Mouse (Mus musculus) bone marrow macrophage, adult 2 months (primary cell): Measurements from ENCODE around the gene Olfr1271. TPM values are rescaled to one million over a fixed set of nuclear protein-coding genes. Genes with fewer than 3 reads are reported as not detected.
"Not testable (repeated sequence)": the region's sequence is repeated elsewhere in the genome, so short reads cannot be mapped to it uniquely, and the experiment has no call there.

ENCODE experiments used
- H3K27ac ChIP-seq: 2 replicates; pipeline ENCODE4 v1.5.1; 2012; ENCODE audit warnings: low read depth, low read length; ENCODE audit not compliant: insufficient read depth
- H3K4me1 ChIP-seq: 2 replicates; pipeline ENCODE4 v1.6.1; 2012; ENCODE audit warnings: low read length; ENCODE audit not compliant: control insufficient read depth, insufficient read depth
- H3K4me3 ChIP-seq: 2 replicates; pipeline ENCODE4 v1.5.1; 2012; ENCODE audit warnings: mild to moderate bottlenecking, low read length, moderate library complexity; ENCODE audit not compliant: insufficient read depth
- CTCF ChIP-seq: IDR thresholded peaks from 2 replicates; pipeline ENCODE4 v1.5.1; 2012; ENCODE audit warnings: low read depth, mild to moderate bottlenecking, low read length, moderate library complexity
- POLR2A ChIP-seq: IDR thresholded peaks from 2 replicates; pipeline ENCODE4 v1.6.1; 2012; ENCODE audit warnings: mild to moderate bottlenecking, low read depth, low read length, borderline replicate concordance
- polyA plus RNA-seq: library from polyadenylated mRNA; stranded (reverse); fragments of >200 nt; gene quantifications from 2 replicates; pipeline ENCODE4 v1.2.4, GENCODE M21; 2012; ENCODE audit not compliant: missing spikeins, insufficient read depth, insufficient read length

The Olfr1271 gene
- 0.12 TPM in 1 of 2 replicates, not detected in the other for polyA plus RNA-seq

DNA sequence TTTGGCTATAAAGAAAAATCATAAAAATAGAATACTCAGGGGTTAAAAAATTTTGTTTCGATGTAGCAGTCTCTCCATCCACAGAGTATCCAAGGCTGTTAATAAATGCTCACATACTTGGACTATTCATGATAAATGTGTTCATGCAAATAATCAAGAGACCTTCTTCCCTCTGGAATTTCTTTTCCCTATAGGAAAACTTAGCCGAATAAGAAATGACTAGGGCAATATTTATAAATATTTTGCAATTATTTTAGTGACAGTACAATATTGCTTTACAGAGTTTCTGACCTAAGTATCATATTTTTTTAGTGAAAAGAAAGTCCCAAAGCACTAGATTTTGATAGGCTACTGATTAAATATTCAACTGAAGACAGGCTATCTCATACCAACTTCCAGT, at the start of gene Olfr1271:
Olfr1271 (minus strand) TSS at position 101 of the 400 bp plus-strand sequence.
- Histone ChIP-seq H3K4me3 (no peak within 1 kb of the TSS), H3K27ac (no peak within 1 kb of the TSS), H3K4me1 (no peaks in the 10 kb centered on the region)
- TF ChIP-seq POLR2A (no peak), CTCF (no peak)

DNA sequence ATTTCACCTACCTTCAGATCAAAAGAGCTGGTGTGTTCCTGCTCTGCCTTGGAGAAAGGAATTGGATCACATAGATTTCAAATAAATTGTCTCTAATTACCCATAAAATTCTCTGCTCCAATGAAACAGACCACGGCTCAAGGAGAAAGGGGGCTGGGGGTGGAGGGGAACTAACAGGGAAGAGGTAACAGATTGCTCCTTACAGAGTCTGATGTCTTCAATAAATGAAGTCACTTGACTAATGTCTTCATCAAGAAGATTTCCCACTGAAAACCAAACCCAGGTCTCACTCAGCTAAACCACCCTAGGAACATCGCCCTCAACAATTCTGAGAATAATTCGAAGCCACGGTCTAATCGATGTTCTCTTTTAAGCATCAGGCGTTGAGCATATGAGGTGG, 21.9 kb upstream of the Olfr1271 start, which contains the start of gene Olfr1272:
Olfr1272 (minus strand) TSS at position 101 of the 400 bp plus-strand sequence.
- Histone ChIP-seq H3K4me1 (no peaks in the 10 kb centered on the region), H3K4me3 (no peak within 1 kb of the TSS), H3K27ac (no peak within 1 kb of the TSS)
- TF ChIP-seq CTCF: no peak
- TF ChIP-seq POLR2A: no peak

DNA sequence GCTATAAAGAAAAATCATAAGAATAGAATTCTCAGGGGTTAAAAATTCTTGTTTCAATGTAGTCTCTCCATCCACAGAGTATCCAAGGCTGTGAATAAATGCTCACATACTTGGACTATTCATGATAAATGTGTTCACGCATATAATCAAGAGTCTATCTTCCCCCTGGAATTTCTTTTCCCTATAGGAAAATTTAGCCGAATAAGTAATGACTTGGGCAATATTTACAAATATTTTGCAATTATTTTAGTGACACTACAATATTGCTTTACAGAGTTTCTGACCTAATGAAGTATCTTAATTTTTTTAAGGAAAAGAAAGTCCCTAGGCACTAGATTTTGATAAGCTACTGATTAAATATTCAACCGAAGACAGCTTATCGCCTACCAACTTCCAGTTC, 13.3 kb downstream of the Olfr1271 start, which contains the start of gene Olfr142:
Olfr142 (minus strand) TSS at position 101 of the 400 bp plus-strand sequence.
- Histone ChIP-seq H3K27ac (no peak within 1 kb of the TSS), H3K4me1 (no peaks in the 10 kb centered on the region), H3K4me3 (no peak within 1 kb of the TSS)
- TF ChIP-seq POLR2A (no peak), CTCF (no peak)

DNA sequence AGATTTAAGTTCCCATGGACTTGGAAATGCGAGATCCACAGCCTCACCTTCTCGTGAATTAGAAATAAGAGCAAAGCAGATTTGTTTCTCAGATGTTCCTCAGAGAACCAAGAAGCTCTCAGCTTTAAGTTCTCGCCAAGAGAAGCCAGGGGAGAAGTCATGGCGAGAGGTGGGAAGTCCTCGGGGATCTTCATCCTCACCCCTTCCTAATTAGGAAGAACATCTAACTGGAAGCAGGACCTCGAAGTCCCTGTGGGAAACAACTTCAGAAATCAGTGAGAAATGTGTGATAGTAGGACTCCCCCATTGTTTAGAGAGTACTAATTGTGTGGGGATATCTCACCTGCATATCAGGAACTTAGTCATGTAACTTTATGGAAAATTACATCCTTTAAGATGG, 46.4 kb downstream of the Olfr1271 start, which contains the start of gene Olfr1506:
Olfr1506 (minus strand) TSS at position 101 of the 400 bp plus-strand sequence.
- not testable (repeated sequence) for H3K4me1 ChIP-seq, H3K4me3 ChIP-seq, H3K27ac ChIP-seq

Other genes starting within 250 kb of the Olfr1271 start
- gene Olfr1264, start 245.5 kb downstream of the Olfr1271 start, polyA plus RNA-seq: not detected in 2 replicates
- gene Olfr1265, start 235.7 kb downstream of the Olfr1271 start, polyA plus RNA-seq: not detected in 2 replicates
- not detected in 2 replicates for gene Olfr140, start 207.4 kb downstream of the Olfr1271 start, polyA plus RNA-seq
- not detected in 2 replicates for gene Olfr1269, start 149.6 kb downstream of the Olfr1271 start, polyA plus RNA-seq
- not detected in 2 replicates for gene Olfr32, start 128.7 kb downstream of the Olfr1271 start, polyA plus RNA-seq
- gene Olfr1270, start 117.9 kb downstream of the Olfr1271 start, polyA plus RNA-seq: not detected in 2 replicates
- not detected in 2 replicates for gene Olfr1506, start 46.5 kb downstream of the Olfr1271 start, polyA plus RNA-seq
- gene Olfr142, start 13.4 kb downstream of the Olfr1271 start, polyA plus RNA-seq: not detected in 2 replicates
- gene Olfr1272, start 21.8 kb upstream of the Olfr1271 start, polyA plus RNA-seq: not detected in 2 replicates
- not detected in 2 replicates for gene Gm13769, start 51.2 kb upstream of the Olfr1271 start, polyA plus RNA-seq
- not detected in 2 replicates for gene Olfr1274-ps, start 127.7 kb upstream of the Olfr1271 start, polyA plus RNA-seq